Mouse (Mus musculus): ENCODE results near the gene Taar2.
A peak's percentile ranks its signal among the peaks of the same experiment; 100 is the strongest.

The Taar2 gene

GRCm38 (mm10) chr10:23938312-23938711 lies at the start of gene Taar2:
Gene Taar2 (plus strand): TSS chr10:23938572.
- no peak for DNase-seq

GRCm38 (mm10) chr10:23892987-23893386 lies 45.4 kb upstream of the Taar2 start:
- no peak for DNase-seq

- peak; percentile 52 to 75 for DNase-seq
These were observed 43.6 kb upstream of the Taar2 start, which contains the start of gene Vnn1 for GRCm38 (mm10) chr10:23894601-23895349. Gene Vnn1 (plus strand): TSS chr10:23894688.

- peak; percentile 31 to 44 for DNase-seq
These were observed 43.0 kb upstream of the Taar2 start for GRCm38 (mm10) chr10:23895376-23895775.

- no peak for DNase-seq
These were observed 37.3 kb upstream of the Taar2 start for GRCm38 (mm10) chr10:23901119-23901518.

GRCm38 (mm10) chr10:23905661-23906060 lies 32.7 kb upstream of the Taar2 start:
- DNase-seq, result no peak

- no peak for DNase-seq
These were observed 18.3 kb upstream of the Taar2 start, which contains the start of gene Taar1 for GRCm38 (mm10) chr10:23920056-23920455. Gene Taar1 (plus strand): TSS chr10:23920356.

GRCm38 (mm10) chr10:23922468-23922867 lies 15.9 kb upstream of the Taar2 start:
- no peak for DNase-seq

- no peak for DNase-seq
These were observed 14.4 kb upstream of the Taar2 start for GRCm38 (mm10) chr10:23923941-23924340.

GRCm38 (mm10) chr10:23937613-23938012 lies 759 bp upstream of the Taar2 start:
- DNase-seq, result no peak

- peak in 1 of 2 experiments; percentile 13 for DNase-seq
These were observed 4.1 kb downstream of the Taar2 start for GRCm38 (mm10) chr10:23942465-23942864.

GRCm38 (mm10) chr10:23948026-23948425 lies 9.7 kb downstream of the Taar2 start:
- DNase-seq, result peak; percentile 14 to 35

- DNase-seq, result peak in 1 of 2 experiments; percentile 29
These were observed 11.2 kb downstream of the Taar2 start, which contains the start of gene Taar3 for GRCm38 (mm10) chr10:23949508-23950005. Gene Taar3 (plus strand): TSS chr10:23949558.

GRCm38 (mm10) chr10:23951714-23952113 lies 13.3 kb downstream of the Taar2 start:
- no peak for DNase-seq

GRCm38 (mm10) chr10:23959071-23959470 lies 20.7 kb downstream of the Taar2 start:
- DNase-seq, result peak; percentile 64 to 66

GRCm38 (mm10) chr10:23960444-23960915 lies 22.1 kb downstream of the Taar2 start, which contains the start of gene Taar4:
Gene Taar4 (plus strand): TSS chr10:23960494.
- peak in 1 of 2 experiments; percentile 34 for DNase-seq

GRCm38 (mm10) chr10:23963444-23963843 lies 25.1 kb downstream of the Taar2 start:
- peak in 1 of 2 experiments; percentile 8 for DNase-seq

GRCm38 (mm10) chr10:23964921-23965610 lies 26.7 kb downstream of the Taar2 start:
- no peak for DNase-seq

- no peak for DNase-seq
These were observed 32.3 kb downstream of the Taar2 start, which contains the start of gene Taar5 for GRCm38 (mm10) chr10:23970656-23971165. Gene Taar5 (plus strand): TSS chr10:23970706.

GRCm38 (mm10) chr10:23971256-23971655 lies 32.9 kb downstream of the Taar2 start:
- DNase-seq, result no peak

- no peak for DNase-seq
These were observed 39.6 kb downstream of the Taar2 start for GRCm38 (mm10) chr10:23977958-23978357.

- peak; percentile 85 to 87 for DNase-seq
These were observed 40.7 kb downstream of the Taar2 start for GRCm38 (mm10) chr10:23978901-23979705.

Measured in kidney, postnatal 25 days (tissue).